Mouse (Mus musculus) heart, adult 11 months (tissue): Measurements from ENCODE around the gene Eif2b3.

Experiments used
- DNase-seq: peaks from one replicate; pipeline ENCODE4 v3.0.0; 2022

Eif2b3 gene

DNA sequence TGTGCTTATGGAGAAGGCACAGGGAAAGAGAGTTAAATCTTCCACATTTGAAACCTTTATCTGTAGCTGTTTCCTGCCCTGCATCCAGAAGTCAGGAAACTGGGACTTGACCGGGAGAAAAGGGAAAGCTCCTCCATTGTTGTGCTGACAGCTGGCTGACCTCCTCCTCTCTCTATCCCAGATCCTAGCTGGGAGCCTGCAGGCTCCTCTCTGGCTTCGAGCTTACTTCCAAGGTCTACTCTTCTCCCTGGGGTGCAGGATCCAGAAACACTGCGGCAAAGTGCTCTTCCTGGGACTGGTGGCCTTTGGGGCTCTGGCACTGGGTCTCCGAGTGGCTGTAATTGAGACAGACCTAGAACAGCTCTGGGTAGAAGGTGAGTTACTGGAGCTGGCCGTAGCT, 77.5 kb downstream of the Eif2b3 start:
- peak; percentile 93 for DNase-seq

DNA sequence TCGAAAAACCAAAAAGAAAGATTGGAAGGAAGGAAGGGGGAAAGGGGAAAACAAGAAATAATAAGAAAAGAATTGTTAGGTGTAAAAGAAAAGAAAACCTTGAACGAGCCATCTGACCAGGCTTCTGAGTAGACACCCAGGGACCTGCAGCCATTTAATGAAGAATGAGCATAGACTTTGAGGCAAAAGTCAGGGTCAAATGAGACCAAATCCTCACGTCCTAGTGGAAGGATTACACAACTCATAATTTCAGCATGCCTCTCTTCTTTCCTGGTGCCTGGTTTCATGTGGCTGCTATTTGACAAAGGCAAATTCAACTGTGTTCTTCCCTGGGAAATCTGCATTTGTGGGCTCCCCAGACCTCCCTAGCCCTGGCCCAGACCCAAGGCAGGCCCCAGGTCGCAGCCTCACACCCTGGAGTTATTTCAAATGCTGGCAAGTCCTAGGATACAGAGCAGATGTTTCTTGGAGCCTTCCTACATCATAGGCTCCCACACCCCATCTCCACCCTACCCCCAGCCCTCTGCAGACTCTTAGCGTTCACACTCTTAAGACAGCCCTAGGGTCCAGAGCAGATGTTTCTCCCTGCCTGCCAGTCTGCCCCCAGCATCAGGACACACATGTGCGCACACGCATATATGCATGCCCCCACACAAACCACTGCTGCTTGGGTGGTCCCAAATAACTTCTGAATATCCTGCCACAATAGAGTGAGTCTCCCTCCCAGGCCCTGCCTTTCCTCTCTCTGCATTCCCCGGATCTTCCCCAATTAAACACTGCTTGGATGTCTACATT, 79.0 kb downstream of the Eif2b3 start:
- peak; percentile 87 for DNase-seq

DNA sequence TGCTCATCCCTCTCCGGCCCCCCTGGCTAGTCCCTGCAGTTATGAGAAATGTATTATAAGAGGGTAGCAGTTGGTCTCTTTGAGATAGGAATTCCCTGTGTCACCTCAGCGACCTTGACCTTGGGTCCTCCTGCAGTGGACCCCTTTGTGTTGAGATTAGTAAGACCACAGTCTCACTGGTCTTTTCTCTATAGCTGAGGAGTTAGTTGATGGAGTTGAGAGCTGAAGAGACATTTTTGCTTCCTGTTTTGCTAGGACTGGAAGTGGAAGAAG, 79.5 kb downstream of the Eif2b3 start:
- peak; percentile 80 for DNase-seq

DNA sequence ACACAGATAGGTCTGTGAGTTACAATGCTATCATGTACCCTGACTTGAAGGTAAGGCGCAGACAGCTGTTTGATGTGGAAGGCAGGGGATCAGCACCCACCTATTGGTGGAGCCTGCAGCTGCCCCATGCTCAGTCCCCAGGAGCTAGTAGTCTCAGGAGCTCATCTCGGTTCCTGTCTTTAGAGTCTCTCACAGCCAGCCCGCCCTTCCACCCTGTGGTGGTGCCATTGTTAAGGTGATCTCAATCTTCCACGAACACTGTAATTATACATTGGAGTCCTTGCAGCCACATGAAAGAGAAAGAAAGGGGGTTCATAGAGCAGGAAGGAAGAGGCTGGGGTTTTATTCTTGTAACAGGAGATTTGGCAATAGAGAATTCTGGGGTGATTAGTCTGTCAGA, 80.8 kb downstream of the Eif2b3 start:
- DNase-seq, result peak; percentile 86

DNA sequence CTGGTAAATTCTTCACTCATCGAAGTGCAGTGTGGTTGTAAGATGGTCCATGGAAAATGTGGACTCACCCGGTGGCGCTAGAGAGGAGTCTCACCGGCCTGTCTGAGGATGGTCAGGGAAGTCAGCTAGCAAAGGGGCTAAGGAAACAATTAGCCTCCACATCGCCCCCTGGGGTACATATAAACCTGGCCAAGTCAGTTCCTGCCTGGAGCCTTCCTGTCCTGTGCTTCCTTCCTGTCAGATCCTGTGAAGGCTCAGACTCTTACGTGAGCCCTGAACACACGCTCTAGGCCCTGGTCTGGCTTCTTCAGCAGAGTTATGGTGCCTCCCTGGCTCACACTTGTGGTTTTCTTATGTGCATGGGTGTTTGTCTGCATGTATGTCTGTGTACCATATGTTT, 82.0 kb downstream of the Eif2b3 start:
- DNase-seq, result peak; percentile 95

DNA sequence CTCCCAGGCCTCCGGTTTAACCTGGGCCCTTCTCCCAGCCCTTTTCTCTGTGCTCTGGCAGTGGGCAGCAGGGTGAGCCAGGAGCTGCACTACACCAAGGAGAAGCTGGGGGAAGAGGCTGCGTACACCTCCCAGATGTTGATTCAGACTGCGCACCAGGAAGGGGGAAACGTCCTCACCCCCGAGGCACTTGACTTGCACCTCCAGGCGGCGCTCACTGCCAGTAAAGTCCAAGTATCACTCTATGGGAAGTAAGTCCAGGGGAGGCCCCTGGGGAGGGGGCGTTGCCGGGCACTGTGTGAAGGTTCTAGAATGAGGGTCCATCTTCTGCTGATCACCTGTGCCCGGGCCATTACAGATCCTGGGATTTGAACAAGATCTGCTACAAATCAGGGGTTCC, 85.5 kb downstream of the Eif2b3 start:
- DNase-seq, result no peak

DNA sequence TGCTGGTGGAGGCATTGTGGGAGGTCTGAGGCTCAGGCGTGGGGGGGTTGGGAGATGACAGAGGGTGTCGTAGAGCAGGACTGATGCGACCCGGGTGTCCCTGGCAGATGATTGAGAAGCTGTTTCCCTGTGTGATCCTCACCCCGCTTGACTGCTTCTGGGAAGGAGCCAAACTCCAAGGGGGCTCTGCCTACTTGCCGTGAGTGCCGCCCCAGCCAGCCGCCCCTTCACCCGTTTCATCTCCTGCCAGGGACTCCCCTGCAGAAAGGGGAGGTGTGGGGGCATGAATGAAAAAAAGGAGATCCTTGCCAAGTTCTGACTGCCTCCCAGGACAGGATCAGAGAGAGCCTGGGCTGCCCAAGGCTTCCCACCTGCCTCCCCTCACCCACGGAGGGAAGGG, 85.9 kb downstream of the Eif2b3 start:
- peak; percentile 85 for DNase-seq

DNA sequence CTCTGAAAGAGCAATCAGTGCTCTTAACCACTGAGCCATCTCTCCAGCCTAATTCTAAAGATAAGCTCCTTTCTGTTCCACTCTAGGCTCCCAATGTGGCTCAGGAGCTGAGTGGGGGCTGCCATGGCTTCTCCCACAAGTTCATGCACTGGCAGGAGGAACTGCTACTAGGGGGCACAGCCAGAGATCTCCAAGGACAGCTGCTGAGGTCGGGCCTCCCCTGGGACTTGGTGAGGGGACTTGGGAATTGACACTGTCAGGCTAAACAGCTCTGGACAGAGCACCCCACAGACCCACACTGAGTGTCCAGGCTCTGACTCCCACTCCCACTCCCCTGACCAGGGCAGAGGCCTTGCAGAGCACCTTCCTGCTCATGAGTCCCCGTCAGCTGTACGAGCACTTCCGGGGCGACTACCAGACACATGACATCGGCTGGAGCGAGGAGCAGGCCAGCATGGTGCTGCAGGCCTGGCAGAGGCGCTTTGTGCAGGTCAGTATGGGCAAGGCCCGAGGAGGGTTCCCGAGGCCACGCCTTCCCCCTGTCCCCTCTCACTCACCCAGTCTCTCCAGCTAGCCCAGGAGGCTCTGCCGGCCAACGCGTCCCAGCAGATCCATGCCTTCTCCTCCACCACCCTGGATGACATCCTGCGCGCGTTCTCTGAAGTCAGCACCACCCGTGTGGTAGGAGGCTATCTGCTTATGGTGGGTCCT, 88.8 kb downstream of the Eif2b3 start:
- DNase-seq, result peak; percentile 86

DNA sequence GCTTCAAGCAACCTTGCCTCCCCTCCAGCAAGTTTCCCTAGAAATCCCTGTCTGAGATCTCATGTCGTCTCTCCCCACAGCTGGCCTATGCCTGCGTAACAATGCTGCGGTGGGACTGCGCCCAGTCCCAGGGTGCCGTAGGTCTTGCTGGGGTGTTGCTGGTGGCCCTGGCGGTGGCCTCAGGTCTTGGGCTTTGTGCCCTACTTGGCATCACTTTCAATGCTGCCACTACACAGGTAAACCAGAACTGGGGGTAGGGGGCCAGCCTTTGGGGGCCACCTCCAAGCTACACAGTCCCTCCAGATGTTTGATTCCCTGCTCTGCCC, 89.3 kb downstream of the Eif2b3 start:
- peak; percentile 91 for DNase-seq

DNA sequence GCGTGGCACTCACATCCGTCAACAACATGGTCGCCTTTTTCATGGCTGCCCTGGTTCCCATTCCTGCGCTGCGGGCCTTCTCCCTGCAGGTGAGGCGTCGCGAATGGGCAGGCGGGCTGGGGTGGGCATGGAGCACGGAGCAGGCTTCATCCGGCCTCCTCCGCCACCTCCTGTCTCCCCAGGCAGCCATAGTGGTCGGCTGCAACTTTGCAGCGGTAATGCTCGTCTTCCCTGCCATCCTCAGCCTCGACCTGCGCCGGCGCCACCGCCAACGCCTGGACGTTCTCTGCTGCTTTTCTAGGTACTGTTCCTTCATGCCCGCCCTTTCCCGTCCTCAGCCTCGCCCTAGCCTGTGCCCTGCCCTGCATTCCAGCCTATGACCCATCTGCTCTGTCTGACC, 90.1 kb downstream of the Eif2b3 start:
- peak; percentile 79 for DNase-seq

DNA sequence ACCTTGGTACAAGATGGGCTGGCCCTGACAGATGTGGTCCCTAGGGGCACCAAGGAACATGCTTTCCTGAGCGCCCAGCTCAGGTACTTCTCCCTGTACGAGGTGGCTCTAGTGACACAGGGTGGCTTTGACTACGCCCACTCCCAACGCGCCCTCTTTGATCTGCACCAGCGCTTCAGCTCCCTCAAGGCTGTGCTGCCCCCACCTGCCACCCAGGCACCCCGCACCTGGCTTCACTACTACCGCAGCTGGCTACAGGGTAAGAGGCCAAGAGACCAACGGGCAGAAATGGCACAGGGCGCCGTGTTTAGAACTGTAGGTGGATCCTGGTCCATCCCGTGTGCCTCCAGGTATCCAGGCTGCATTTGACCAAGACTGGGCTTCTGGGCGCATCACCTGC, 91.0 kb downstream of the Eif2b3 start:
- DNase-seq, result peak; percentile 89

DNA sequence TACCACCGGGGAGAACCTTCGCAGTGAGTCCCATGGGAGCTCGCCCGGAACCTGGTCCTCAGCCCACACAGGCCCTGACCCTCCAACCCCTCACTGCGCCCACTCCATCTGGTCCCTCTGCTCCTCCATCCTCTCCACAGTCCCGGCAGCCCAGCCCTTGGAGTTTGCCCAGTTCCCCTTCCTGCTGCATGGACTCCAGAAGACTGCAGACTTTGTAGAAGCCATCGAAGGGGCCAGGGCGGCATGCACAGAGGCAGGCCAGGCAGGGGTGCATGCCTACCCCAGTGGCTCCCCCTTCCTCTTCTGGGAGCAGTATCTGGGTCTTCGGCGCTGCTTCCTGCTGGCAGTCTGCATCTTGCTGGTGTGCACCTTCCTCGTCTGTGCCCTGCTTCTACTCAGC, 91.8 kb downstream of the Eif2b3 start:
- no peak for DNase-seq

DNA sequence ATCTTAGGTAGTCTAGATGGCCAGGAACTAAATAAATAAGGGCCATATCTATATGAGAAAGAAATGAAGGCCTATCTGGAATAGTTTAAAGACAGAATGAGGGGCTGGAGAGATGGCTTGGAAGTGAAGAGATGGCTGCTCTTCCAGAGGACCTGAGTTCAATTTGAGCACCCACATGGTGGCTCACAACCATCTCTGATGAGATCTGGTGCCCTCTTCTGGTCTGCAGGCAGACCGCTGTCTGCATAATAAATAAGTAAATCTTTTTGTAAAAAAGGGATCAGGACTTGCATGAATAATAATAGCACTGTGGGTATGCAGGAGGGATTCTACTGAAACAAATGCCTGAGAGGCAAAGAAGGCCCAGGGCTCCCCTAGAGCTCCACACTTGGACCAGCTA, 94.0 kb downstream of the Eif2b3 start:
- no peak for DNase-seq

DNA sequence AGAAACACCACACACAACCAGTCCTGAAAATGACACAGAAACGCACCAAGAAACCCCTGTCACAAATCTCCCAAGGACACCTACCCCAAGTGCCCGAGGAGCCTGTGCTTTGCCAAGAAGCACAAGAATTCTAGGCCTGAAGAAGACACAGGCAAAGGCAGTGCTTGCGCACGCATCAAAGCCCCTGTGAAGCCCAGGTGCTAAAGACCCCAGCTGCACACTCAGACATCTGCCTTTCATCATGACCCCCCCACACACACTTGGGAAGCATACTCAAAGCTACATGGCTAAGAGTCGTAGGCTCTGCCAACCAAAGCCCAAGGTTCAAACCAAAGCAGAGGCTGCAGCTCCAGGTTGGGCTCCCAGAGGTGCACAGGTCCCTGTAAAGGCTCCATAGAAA, 96.4 kb downstream of the Eif2b3 start:
- DNase-seq, result no peak

DNA sequence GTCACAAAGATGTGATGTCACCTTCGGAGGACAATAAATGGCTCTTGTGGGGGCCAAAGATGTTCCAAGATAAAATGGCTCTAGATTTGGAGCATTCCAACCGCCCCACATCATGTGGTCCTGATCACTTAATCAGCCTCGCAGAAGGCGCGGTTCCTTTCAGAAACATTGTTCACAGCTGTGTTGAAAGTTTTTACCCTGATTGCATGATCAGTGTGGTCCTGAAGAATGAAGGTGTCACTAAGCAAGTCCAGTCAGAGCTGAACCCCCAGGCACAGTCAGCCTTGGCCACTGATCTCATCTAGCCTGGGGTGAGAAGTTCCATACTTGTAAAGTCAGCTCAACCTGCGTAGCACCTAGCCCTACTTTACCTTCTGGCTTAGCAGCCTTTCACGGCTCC, 98.7 kb downstream of the Eif2b3 start:
- DNase-seq, result no peak

DNA sequence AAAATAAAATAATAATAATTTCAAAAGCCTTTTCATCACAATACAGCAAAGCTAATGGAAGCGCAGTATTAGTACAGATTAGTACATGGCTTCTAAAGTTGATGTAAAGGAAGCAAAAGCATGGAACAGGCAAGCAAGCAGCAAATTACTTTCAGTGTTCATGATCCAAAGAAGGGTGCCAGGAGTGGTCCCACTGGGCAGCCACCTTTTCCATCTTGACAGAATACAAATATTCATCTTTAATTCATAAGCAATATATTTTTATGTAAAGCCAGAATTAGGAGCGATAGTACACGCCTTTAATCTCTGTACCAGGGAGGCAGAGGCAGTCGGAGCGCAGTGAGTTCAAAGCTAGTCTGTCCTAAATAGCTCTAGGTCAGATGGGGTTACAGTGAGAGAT, 100.4 kb downstream of the Eif2b3 start:
- no peak for DNase-seq

DNA sequence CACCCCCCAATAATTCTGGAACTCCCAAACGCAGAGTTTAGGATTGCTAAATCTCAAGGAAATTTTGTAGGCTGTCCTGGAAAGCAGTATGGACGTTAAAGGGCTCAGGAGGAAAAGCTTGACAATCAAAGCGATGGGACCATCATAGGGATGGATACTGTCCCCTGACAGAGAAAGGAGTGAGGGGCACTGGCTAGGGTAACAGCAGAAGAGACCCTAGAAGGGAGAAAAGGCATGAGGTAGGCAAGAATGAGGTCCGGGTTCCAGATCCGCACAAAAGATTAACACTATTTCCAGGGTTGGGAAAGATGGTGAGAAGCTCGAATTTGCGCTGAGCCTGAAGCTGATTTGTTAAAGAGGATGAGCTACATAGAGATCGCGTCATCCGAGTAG, 100.8 kb downstream of the Eif2b3 start:
- no peak for DNase-seq

DNA sequence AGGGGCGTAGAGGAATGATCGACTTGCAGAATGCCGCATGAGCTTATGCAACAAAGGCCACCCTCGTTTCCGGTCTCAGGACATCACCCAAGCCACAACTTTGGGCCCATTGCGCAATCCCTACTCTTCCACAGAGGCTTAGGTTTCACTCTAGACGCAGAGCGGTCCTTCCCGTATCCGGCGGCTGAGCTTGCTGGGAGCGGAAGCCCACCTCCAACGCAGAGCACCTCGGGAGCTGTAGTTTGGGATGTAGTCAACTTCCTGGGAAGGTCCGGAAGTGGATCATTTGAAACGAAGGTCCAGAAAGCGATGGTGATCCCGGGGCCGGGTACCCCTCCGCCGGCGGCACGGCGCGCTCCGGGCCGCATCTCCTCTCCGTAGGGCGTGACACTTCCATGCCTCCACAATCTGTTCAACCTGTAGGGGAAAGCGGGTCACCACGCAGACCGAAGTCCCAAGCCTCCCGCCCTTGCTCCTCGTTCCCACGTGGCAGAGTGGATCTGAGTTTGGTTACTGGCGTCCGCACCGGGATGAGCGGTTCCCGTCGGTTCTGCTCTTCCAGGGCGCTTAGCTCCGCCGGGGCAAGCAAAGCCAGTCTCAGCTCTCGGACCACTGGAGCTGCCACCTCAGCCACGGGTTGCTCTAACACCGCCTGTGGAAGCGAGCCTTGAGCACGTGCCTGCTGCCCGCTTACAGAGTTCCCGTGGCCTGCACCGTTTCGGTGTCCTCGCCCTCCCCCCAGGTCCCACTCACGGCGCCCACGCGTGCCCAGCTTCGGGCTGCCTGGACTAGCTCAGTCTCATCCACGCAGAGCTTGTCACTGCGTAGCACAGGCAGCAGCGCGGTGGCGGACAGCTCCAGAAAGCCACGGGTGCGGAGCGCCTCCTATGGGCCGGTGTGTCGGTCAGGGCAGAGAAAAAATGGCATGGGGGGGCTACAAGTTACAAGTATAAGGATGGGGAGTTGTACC, 101.5 kb downstream of the Eif2b3 start:
- DNase-seq, result peak; percentile 100

DNA sequence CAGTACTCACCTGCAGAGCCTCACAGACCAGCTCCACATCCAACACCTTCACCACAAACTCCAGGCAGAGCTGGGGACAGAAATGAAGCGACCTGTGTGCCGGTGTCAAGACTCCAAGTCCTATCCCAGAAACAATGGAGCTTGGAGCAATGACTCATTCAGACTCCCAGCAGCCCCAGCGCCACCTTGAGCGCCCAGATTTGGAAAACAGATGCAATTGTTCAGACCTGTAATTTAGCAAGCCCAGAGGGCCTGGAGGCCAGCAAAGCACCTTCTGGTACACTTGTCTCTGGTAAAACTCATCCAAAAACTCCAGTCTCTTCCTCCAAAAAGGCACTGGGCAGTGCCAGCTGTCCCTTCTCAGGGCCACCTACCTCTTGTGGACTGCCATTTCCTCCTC, 103.0 kb downstream of the Eif2b3 start:
- DNase-seq, result peak; percentile 95

DNA sequence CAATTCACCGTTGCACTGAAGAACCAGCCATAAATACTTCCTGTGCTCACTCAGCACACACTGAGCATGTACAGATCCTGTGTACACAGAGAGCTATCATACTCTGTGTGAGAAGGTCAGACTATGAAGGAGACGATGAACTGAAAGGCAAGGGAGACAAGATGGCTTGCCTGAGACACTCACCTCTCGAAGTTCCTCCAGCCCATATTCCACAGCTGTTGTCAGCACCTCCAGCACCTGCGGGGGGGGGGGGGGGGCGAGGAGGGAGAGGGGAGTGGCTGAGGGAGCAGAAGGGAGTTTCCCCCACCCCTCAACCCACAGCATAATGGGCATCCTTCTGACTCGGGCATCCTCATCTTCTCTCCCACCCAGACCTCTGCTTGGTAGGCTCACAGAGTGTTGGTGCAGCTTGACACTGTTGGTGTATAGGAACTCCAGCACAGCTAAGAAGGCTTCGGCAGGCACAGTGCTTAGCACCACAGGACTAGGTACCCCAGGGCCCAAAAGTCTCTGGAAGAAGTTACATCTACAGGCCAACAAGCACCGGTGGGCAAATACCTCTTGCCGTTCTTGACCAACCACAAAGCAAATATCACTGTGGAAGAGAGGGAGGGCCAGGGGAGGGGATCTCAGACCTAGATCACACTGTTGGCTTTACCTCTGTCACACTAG, 104.5 kb downstream of the Eif2b3 start:
- peak; percentile 91 for DNase-seq

DNA sequence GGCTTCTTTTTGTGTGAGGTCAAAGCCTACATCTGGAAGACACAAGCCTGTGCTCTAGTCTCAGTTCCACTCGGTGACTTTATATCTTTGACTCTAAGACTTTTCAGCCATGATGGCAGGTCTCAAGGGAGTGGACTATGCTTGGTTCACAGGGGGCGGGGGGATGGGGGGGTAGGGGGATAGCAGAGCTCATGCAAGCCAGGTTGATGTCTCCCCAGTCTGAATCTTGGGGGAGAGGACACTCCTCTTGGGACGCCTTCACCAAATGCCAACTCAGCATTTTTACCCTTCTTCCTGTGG, 105.0 kb downstream of the Eif2b3 start:
- DNase-seq, result peak; percentile 91

DNA sequence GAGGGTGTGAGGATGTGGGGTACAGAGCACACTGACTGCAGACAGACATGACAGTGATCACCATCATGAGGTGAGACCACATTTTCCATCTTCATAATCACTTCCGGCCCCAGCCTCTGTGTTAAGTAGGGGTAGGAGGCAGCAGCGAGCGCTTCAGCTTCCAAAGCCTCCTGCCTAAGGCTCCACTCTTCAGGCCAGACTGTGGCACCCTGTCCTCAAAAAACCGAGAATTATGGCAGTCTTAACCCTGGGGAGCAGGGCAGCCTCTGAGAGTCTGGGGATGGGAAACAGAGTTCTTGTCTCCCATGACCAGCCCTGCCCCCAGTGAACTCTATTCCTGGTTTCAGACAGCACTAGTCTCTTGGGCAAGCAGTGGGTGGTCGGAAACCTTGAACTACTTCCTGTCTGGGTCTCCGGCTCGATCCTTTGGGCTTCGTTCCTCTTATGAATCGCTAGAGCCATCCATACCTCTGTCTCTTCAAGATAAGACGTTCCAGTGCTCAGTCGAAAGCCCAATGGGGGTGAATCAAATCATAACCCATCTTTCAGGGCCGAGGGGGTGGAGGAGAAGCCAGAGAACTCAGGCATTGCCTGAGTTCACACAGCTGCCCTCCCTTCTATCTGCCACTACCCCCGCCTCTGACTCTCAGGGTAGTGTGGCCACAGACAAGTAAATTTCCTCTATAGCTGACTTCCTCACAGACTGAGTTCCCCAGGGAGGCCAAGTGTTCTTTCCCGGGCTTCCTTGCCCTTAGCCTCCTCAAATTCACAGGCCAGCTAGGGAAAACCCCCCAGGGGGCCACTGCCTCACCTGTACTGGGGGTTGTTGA, 105.5 kb downstream of the Eif2b3 start:
- DNase-seq, result peak; percentile 98
